Mouse (Mus musculus): ENCODE measurements around the gene 1700014D04Rik.

- TF ChIP-seq CTCF (IDR thresholded peaks at IDR 0.05; ENCODE audit: borderline replicate concordance, insufficient read depth, low read depth, low read length) (no peak), POLR2A (IDR thresholded peaks at IDR 0.05; ENCODE audit: borderline replicate concordance, insufficient read depth, low read length) (no peak)
These were observed 50.8 kb downstream of the 1700014D04Rik start for GRCm38 (mm10) chr13:59695781-59696180.

Measured in cerebellum, adult 2 months (tissue).